Mouse (Mus musculus) liver, postnatal 0 days (tissue): Measurements from ENCODE around the gene Hoxd3.

ENCODE experiments used
- CTCF ChIP-seq: sonication (generic); IDR thresholded peaks from 2 replicates; pipeline ENCODE4 v1.5.1; 2016; ENCODE audit warnings: antibody characterized with exemption, low read depth
- EP300 ChIP-seq: IDR thresholded peaks from 2 replicates; pipeline ENCODE4 v1.6.1; 2016; ENCODE audit warnings: antibody characterized with exemption, low read depth, mild to moderate bottlenecking

DNA sequence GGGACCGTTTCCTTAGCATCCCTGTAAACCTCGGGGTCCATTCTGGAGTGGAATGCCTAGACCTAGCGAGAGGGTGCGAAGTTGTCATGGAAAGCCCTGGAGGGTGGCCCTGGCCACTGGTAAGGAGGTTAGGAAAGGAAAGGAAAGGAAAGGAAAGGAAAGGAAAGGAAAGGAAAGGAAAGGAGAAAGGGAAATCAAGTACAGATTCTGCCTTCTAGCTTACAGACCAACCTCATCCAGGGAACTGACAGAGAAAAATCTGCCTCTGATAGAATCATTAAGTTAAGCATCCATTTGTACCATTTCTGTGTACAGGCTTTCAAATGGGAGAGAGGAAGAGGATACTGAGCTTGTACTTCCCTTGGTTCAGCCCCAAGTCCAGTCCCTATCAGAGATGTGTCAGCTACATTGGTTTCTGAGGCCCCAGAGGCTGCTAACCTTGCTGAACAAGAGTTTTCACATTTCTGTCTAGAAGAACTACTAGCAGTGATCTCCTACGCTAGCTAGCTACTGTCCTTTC lies 39.1 kb downstream of the Hoxd3 start:
- no peak for TF ChIP-seq CTCF
- no peak for TF ChIP-seq EP300
